Mouse (Mus musculus) R1 (cell line): ENCODE results near the gene Vmn1r41.

Source experiments
- DNase-seq: peaks from one replicate; pipeline ENCODE4 v3.0.0-alpha.2; 2018; ENCODE audit warnings: low read depth, low spot score

Gene Vmn1r41

DNA sequence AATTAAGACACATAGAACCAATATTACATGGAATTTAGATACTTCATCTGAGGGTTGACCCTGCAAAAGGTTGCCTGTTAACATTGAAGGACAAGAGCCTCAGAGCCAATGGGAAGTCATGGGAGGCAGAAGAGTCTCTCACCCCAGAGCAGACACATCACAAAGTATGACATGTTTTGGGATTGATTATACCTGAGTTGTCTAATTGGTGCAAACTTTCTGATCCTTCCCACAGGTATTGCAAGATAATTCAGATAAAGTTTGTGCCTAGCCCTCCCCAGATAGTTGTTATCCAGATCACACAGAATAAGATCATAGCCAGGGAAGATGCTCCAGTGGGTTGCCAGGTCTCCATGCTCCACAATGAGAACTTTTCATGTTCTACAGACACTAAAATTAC is at the start of gene Vmn1r41:
Vmn1r41 (plus strand) TSS at position 301 of the 400 bp plus-strand sequence.
- no peak for DNase-seq

- DNase-seq: no peak
Observed at GRCm38 (mm10) chr6:89706624-89707023, 33.9 kb upstream of the Vmn1r41 start.

DNA sequence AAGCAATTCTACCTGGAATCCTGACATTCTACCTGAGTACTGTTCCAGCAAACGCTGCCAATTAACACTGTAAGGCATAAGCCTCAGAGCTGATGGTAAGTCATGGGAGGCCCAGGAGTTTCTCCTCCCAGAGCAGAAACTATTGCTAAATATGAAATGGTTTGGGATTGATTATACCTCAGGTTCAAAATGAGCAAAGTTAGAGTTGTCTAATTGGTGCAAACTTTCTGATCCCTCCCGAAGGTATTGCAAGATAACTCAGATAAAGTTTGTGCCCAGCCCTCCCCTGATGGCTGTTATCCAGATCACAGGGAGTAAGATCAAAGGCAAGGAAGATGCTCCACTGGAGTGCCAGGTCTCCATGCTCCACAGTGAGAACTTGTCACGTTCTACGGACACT is 33.3 kb upstream of the Vmn1r41 start, which contains the start of gene Vmn1r40:
Vmn1r40 (plus strand) TSS at position 301 of the 400 bp plus-strand sequence.
- no peak for DNase-seq

DNA sequence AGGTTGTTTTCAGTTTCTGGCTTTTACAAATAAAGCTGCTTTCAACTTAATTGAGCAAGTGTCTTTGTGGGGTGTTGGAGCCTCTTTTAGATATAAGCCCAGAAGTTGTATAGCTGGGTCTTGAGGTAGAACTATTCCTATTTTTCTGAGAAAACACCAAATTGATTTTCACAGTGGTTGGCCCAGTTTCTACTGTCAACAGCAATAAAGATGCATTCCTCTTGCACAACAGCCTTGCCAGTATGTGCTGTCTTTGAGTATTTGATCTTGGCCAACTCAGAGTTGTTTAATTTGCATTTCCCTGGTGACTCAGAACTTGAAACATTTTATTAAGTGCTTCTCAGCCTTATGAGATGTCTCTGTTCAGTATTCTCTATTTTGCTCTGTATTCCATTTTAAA is 22.5 kb upstream of the Vmn1r41 start:
- DNase-seq: no peak

GRCm38 (mm10) chr6:89742811-89743210 is 2.2 kb downstream of the Vmn1r41 start:
- DNase-seq: no peak

DNA sequence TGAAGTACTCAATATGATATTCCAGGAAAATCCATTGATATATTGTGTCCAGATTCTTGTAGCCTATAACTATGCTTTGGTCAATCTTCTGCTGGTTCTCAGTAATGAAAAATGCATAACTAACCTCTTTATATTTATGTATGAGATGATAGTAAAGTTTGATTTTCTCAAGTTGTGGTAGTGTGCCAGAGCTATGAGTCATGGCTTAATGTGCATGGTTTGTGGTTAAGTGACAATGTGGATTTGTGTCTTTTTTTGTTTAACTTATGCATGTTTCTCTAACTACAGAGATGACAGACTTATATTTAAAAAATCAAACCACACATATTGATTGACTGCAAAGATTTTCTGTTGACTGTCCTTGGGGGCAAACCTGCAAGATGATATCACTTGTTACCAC is 49.7 kb downstream of the Vmn1r41 start:
- DNase-seq: no peak
